Mouse (Mus musculus): ENCODE data around the gene Hps6.
"Not testable (repeated sequence)": the region's sequence is repeated elsewhere in the genome, so short reads cannot be mapped to it uniquely, and the experiment has no call there.

Hps6 gene

GRCm38 (mm10) chr19:46003371-46004226, at the start of gene Hps6:
Gene Hps6, plus strand, starts transcription at chr19:46003508.
- peak; percentile 56 to 60 for DNase-seq (ENCODE audit: low spot score in 2 of 2)

- peak; percentile 69 to 84 for DNase-seq (ENCODE audit: low spot score in 2 of 2)
Measured at GRCm38 (mm10) chr19:45956736-45957135, 46.6 kb upstream of the Hps6 start.

- DNase-seq (ENCODE audit: low spot score in 2 of 2) = no peak
Measured at GRCm38 (mm10) chr19:45960770-45961169, 42.5 kb upstream of the Hps6 start.

- no peak for DNase-seq (ENCODE audit: low spot score in 2 of 2)
Measured at GRCm38 (mm10) chr19:45984379-45984778, 18.9 kb upstream of the Hps6 start.

GRCm38 (mm10) chr19:45988238-45988637, 15.1 kb upstream of the Hps6 start:
- DNase-seq (ENCODE audit: low spot score in 2 of 2) = no peak

GRCm38 (mm10) chr19:45991171-45991570, 12.1 kb upstream of the Hps6 start:
- no peak for DNase-seq (ENCODE audit: low spot score in 2 of 2)

GRCm38 (mm10) chr19:45993441-45993840, 9.9 kb upstream of the Hps6 start:
- not testable (repeated sequence) for DNase-seq (ENCODE audit: low spot score in 2 of 2)

GRCm38 (mm10) chr19:45993981-45994737, 9.1 kb upstream of the Hps6 start:
- DNase-seq (ENCODE audit: low spot score in 2 of 2) = no peak

- no peak for DNase-seq (ENCODE audit: low spot score in 2 of 2)
Measured at GRCm38 (mm10) chr19:45997365-45997764, 5.9 kb upstream of the Hps6 start.

- DNase-seq (ENCODE audit: low spot score in 2 of 2) = peak; percentile 95
Measured at GRCm38 (mm10) chr19:45997785-45998693, 5.3 kb upstream of the Hps6 start, which contains the start of gene Armh3. Gene Armh3, minus strand, starts transcription at chr19:45998488.

GRCm38 (mm10) chr19:45998694-45999217, 4.6 kb upstream of the Hps6 start:
- no peak for DNase-seq (ENCODE audit: low spot score in 2 of 2)

GRCm38 (mm10) chr19:45999378-45999777, 3.9 kb upstream of the Hps6 start:
- no peak for DNase-seq (ENCODE audit: low spot score in 2 of 2)

- DNase-seq (ENCODE audit: low spot score in 2 of 2) = no peak
Measured at GRCm38 (mm10) chr19:46002279-46002678, 1.0 kb upstream of the Hps6 start.

GRCm38 (mm10) chr19:46004814-46005466, 1.6 kb downstream of the Hps6 start:
- no peak for DNase-seq (ENCODE audit: low spot score in 2 of 2)

GRCm38 (mm10) chr19:46005680-46006079, 2.4 kb downstream of the Hps6 start:
- no peak for DNase-seq (ENCODE audit: low spot score in 2 of 2)

- peak; percentile 86 to 91 for DNase-seq (ENCODE audit: low spot score in 2 of 2)
Measured at GRCm38 (mm10) chr19:46014572-46015178, 11.4 kb downstream of the Hps6 start.

- no peak for DNase-seq (ENCODE audit: low spot score in 2 of 2)
Measured at GRCm38 (mm10) chr19:46016023-46016422, 12.7 kb downstream of the Hps6 start.

- DNase-seq (ENCODE audit: low spot score in 2 of 2) = no peak
Measured at GRCm38 (mm10) chr19:46024959-46025358, 21.7 kb downstream of the Hps6 start.

GRCm38 (mm10) chr19:46026567-46026966, 23.3 kb downstream of the Hps6 start:
- DNase-seq (ENCODE audit: low spot score in 2 of 2) = no peak

GRCm38 (mm10) chr19:46028747-46029320, 25.5 kb downstream of the Hps6 start:
- no peak for DNase-seq (ENCODE audit: low spot score in 2 of 2)
